Mouse (Mus musculus): ENCODE measurements around the gene Tdg.

Gene Tdg

DNA sequence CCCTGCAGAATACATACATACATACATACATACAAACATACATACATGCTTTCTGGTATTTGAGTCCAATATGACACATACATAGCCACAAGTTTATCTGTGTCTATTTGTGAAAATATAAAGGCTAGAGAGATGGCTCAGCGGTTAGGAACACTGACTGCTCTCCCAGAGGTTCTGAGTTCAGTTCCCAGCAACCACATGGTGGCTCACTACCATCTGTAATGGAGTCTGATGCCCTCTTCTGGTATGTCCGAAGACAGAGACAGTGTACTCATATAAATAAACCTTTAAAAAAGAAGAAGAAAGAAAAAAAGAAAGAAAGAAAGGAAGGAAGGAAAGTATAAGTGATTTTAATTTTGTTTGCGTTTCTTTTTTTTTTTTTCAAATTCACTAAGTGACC lies 36.3 kb downstream of the Tdg start:
- DNase-seq: no peak

DNA sequence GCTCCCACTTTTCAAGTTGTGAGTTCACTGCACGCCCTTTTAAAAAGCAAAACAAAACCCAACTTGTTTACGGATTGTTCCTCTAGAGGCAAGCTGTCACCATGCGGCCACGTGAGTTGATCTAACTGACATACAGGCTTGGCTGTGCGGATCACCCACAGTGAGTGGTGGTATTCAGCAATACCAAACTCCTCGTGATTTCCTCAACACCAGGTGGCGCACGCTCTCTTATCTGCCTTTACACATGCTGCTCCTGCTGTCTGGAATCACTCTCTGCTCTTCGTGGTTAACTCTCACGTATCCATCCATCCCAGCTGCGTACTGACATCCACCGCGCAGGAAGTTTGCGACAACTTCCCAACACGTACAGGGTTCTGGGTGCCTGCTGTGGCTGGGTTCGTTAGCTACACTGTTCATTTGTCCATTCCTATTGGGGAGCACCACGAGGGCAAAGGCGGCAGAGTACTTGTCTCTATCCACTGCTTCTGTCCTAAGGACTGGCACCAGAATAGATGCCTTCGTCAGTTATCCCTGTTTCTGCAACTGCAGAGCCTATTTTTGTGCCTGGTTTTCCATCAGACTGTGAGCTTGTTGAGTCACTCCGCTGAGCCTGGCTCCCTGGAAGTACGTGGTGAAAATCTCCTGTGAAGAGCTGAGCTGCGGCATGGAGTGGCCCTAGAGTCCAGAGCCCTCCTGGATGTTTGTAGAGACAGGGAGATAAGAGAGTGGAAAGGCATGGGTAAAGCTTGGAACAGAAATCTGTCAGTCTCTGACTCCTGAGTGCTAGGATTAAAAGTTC lies 37.0 kb downstream of the Tdg start:
- DNase-seq: peak; percentile 80 to 82

GRCm38 (mm10) chr10:82670205-82670604 lies 40.6 kb downstream of the Tdg start:
- no peak for DNase-seq

GRCm38 (mm10) chr10:82676949-82677348 lies 47.3 kb downstream of the Tdg start:
- no peak for DNase-seq

GRCm38 (mm10) chr10:82680769-82681168 lies 51.1 kb downstream of the Tdg start:
- DNase-seq: no peak

- no peak for DNase-seq
Observed at GRCm38 (mm10) chr10:82681639-82682038, 52.0 kb downstream of the Tdg start.

DNA sequence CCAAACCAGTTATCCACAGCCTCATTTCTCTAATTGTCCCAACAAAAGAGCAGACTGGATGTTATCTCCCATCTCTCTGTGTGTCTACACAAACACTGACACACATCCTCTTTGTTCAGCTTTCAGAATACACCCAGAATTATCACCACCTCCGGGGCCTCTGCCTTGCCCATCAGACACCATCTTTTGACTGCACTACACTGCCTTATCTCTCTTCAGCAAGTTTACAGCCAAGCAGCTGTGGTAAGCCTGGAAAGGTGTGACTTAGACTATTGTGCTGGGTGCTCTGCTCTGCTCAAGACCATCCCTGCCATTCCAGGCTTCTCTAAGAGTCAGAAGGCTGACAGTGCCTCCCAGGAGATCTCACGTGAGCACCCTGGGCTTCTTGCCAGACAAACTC lies 55.8 kb downstream of the Tdg start:
- no peak for DNase-seq

DNA sequence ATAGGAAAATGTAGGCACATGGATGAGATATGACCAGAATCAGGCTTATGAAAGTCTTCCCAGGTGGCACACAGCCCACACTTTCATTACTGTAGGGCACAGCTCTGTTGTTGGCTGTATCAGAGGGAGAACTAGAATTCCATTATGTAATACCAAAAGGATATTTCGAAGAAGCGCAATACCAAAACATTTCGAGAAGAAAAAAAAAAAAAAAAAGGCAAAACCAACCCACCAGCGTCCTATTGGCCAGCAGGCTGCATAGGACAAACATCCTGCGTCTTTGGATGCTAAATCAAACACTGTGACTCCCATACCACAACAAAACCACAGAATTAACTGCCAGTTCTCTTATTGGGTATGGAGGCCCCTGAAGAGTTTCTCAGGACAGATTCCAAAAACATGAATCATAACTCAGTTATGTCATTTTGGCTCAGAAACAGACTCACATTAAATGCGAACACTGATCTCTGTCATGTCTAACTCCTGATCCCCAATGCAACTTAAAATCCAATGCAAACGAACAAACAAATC lies 60.1 kb downstream of the Tdg start:
- DNase-seq: no peak

- DNase-seq: no peak
Observed at GRCm38 (mm10) chr10:82690494-82690893, 60.9 kb downstream of the Tdg start, which contains the start of gene Glt8d2. TSS of gene Glt8d2 (minus strand) at chr10:82690650.

- DNase-seq: no peak
Observed at GRCm38 (mm10) chr10:82695956-82696355, 66.3 kb downstream of the Tdg start, which contains the start of gene Hcfc2. TSS of gene Hcfc2 (plus strand) at chr10:82696160.

DNA sequence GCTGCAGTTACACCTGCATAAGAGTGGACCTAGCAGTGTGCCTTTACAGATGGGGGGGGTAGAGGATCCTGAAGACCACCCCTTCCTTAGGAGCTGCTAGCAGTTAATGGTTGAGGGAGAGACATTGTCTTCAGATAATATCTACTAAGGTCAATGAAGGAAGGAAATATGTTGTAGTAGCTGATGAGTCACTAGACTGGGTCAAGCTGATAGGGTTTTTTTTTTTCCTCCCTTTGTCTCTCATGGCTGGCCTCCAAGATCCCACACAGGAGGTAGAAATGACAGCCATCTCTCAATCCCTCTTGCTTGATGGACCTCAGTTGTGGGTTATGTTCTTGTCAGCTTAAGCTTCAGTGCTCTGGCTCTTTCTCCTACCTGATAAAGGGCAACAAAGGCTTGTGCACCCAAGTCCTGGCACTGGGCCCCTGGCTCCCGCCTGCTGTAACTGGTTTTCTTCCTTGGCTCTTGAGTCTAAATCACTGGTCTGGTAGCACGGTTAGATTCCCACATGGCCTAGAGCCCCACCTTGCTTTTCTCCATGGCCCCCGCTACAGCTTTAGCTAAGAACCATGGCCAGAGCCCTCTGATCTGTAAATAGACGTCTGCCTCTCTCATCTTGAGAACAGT lies 66.9 kb downstream of the Tdg start:
- peak in 1 of 2 experiments; percentile 10 for DNase-seq

DNA sequence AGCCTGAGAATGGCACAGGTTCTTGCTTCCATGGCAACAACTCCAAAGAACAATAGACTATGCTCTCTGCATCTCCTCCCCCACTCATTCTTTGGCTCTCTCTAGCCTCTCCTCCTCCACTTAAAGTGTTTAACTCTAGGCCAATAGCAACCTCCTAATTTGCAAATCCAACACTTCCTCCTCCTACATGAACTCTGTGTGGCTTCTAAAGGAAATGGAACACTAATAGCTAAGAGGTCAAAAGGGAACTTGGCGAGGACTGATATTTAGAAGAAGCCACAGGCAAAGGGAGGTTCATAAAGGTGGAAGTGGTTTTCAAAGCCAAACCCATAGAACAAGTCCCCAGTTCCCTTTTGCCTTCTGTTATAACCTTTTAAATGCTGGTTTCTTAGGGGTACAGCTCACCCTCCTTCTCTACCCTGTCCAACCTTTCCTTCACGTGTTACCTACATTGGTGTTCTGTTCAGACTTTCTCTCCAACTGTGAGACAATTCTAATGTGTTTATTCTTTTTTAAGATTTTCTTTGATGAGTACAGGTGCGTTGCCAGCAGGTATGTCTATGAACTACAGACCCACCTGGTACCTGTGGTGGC lies 67.8 kb downstream of the Tdg start:
- peak; percentile 46 to 55 for DNase-seq

GRCm38 (mm10) chr10:82698712-82699261 lies 69.2 kb downstream of the Tdg start:
- peak; percentile 93 for DNase-seq

DNA sequence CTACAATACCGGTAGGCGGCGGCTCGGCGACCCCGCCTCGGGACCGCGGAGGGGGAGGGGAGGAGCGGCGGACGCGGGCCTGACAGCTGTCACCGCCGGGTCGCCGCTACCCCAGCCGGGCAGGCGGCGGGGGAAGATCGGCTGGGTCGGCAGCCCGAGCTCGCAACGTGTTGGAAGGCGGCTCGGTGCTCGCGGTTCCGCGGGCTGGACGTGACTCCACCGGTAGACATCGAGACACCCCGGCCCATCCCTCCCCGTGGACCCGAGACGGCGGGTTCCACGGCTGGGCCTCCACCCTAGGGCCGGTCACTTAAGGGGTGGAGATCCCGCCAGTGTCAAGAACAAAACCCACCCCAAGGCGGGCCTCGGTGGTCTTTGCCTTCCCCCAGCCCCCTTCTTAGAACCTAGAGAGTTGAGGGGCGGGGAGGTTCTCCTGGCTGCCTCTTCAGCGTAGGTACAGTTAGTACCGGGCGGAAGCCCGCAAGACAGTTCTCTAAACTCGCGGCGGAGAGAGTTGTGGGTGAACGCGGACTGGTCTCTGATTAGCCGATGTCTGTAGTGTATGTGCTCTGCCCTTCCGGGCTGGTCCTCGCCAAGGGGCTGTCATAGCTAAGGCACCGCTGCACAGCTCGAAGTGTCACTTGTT lies 69.8 kb downstream of the Tdg start:
- DNase-seq: peak; percentile 44 to 49

Data from B cell, adult 2 months (primary cell).